8 mouse cellular contexts compared by ENCODE assay signal in the genomic region with DNA sequence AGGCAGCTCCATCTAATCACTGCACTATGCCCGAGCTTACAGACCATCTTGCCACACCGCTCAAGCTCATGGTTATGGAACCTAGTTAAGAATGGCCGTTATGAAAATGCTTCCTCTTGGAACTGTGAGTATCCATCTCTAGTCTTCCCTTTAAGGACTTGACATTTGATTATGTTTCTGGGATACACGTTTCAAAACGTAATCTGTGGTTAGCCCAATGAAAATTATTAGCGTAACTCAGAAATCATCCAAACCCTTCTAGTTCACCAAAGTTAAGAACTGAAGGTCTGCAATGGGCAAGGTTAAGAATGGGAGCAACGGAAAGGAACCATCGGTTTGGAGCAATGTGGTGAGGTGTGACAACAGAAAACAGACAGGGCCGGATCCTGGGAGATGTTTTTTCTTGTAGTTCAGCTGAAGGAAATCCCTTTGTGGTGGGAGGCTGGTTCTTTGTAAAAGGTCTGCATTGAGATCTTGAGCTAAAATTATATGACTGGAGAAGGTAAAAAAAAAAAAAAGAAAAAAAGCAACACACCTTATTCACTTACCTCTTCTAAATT. TPM values are rescaled to one million over a fixed set of nuclear protein-coding genes. Genes with fewer than 3 reads are reported as not detected.
DNase-seq lines count a peak whose midpoint lies in the region; ATAC-seq and TF ChIP-seq lines count a peak whose summit lies in the region.

No protein-coding gene starts in this region.

- no peak for TF ChIP-seq EP300 in lung, postnatal 0 days (IDR thresholded peaks at IDR 0.05)

- DNase-seq in lung, postnatal 0 days (ENCODE audit: low spot score) = no peak
- no peak for DNase-seq in lung, postnatal 14 days
- no peak for DNase-seq in forebrain, embryonic 10.5 days (ENCODE audit: extremely low spot score, low spot score)
- DNase-seq in limb, embryonic 11.5 days (ENCODE audit: low spot score) = no peak
- no peak for DNase-seq in layer of hippocampus, postnatal 10 days (ENCODE audit: low spot score in 2 of 2)
- DNase-seq in right cerebral cortex, postnatal 25 days = no peak
- no peak for DNase-seq in kidney, adult 9 months

- peak overlapping the region; percentile 82 for H3K9ac ChIP-seq in lung, postnatal 0 days (replicated peaks; ENCODE audit: low read depth)
- H3K9ac ChIP-seq in limb, embryonic 11.5 days (ENCODE audit: low read length) = no peak overlapping the region

- peak overlapping the region; percentile 95 for H3K4me2 ChIP-seq in lung, postnatal 0 days (replicated peaks; ENCODE audit: low read depth, low read length)
- H3K4me2 ChIP-seq in limb, embryonic 11.5 days (ENCODE audit: low read depth, severe bottlenecking) = peak overlapping the region; percentile 97

- H3K4me1 ChIP-seq in lung, postnatal 0 days (ENCODE audit: insufficient read depth, low read depth, low read length) = peaks cover 7% of the 10 kb centered on the region; the same call in 1 of the 2 replicates
- H3K4me1 ChIP-seq in forebrain, embryonic 10.5 days = peaks cover 4% of the 10 kb centered on the region; the same call in 1 of the 2 replicates
- H3K4me1 ChIP-seq in limb, embryonic 11.5 days (ENCODE audit: control insufficient read depth, insufficient read depth, low read length) = no peaks in the 10 kb centered on the region
- peaks cover 6% of the 10 kb centered on the region for H3K4me1 ChIP-seq in small intestine, adult 2 months (ENCODE audit: control insufficient read depth, insufficient read depth, insufficient read length, low read length)

- H3K27me3 ChIP-seq in lung, postnatal 0 days (replicated peaks; ENCODE audit: insufficient read depth, low read length) = no peaks in the 10 kb centered on the region
- peaks cover 17% of the 10 kb centered on the region for H3K27me3 ChIP-seq in forebrain, embryonic 10.5 days (ENCODE audit: poor library complexity, severe bottlenecking)
- H3K27me3 ChIP-seq in limb, embryonic 11.5 days (ENCODE audit: control insufficient read depth, insufficient read depth, low read length) = no peaks in the 10 kb centered on the region
- no peaks in the 10 kb centered on the region for H3K27me3 ChIP-seq in small intestine, adult 2 months (ENCODE audit: control insufficient read depth, insufficient read depth, low read length)

- no peak for TF ChIP-seq POLR2A in small intestine, adult 2 months (IDR thresholded peaks at IDR 0.05; ENCODE audit: low read depth, low read length)

- no peaks in the 10 kb centered on the region for H3K36me3 ChIP-seq in lung, postnatal 0 days (ENCODE audit: insufficient read depth, low read length)
- no peaks in the 10 kb centered on the region for H3K36me3 ChIP-seq in forebrain, embryonic 10.5 days (replicated peaks)
- no peaks in the 10 kb centered on the region for H3K36me3 ChIP-seq in limb, embryonic 11.5 days (ENCODE audit: control insufficient read depth, insufficient read depth, low read length)
- no peaks in the 10 kb centered on the region for H3K36me3 ChIP-seq in small intestine, adult 2 months (ENCODE audit: control insufficient read depth, insufficient read depth, low read length)

- 25% methylated on average over 9 of the region's 9 CpGs for WGBS in lung, postnatal 0 days
- WGBS in forebrain, embryonic 10.5 days = 51% methylated on average over 9 of the region's 9 CpGs
- 49% methylated on average over 9 of the region's 9 CpGs for WGBS in limb, embryonic 11.5 days
- 13% methylated on average over 9 of the region's 9 CpGs for WGBS in small intestine, adult 2 months

- no peak for ATAC-seq in lung, postnatal 0 days
- ATAC-seq in limb, embryonic 11.5 days (ENCODE audit: insufficient number of reproducible peaks, low FRiP score, low TSS enrichment, low read depth) = no peak

- TF ChIP-seq CTCF in lung, postnatal 0 days (IDR thresholded peaks at IDR 0.05) = no peak
- no peak for TF ChIP-seq CTCF in small intestine, adult 2 months (IDR thresholded peaks at IDR 0.05; ENCODE audit: extremely low read depth, insufficient read length, insufficient replicate concordance, low read depth, low read length)

- no peaks in the 10 kb centered on the region for H3K9me3 ChIP-seq in lung, postnatal 0 days (ENCODE audit: low read length)
- no peaks in the 10 kb centered on the region for H3K9me3 ChIP-seq in forebrain, embryonic 10.5 days
- no peaks in the 10 kb centered on the region for H3K9me3 ChIP-seq in limb, embryonic 11.5 days (ENCODE audit: control insufficient read depth, low read length)

- no peak overlapping the region for H3K27ac ChIP-seq in lung, postnatal 0 days (ENCODE audit: low read length)
- no peak overlapping the region for H3K27ac ChIP-seq in forebrain, embryonic 10.5 days
- H3K27ac ChIP-seq in limb, embryonic 11.5 days (replicated peaks; ENCODE audit: low read depth, low read length) = no peak overlapping the region
- H3K27ac ChIP-seq in small intestine, adult 2 months (ENCODE audit: insufficient read depth, low read depth, low read length) = peak overlapping the region; percentile 57; the same call in 1 of the 2 replicates

- peak overlapping the region; percentile 90 for H3K4me3 ChIP-seq in lung, postnatal 0 days (ENCODE audit: low read depth, low read length)
- peak overlapping the region; percentile 88 for H3K4me3 ChIP-seq in forebrain, embryonic 10.5 days
- H3K4me3 ChIP-seq in limb, embryonic 11.5 days (ENCODE audit: low read depth, low read length) = peak overlapping the region; percentile 82
- no peak overlapping the region; the same call in 1 of the 2 replicates for H3K4me3 ChIP-seq in small intestine, adult 2 months (ENCODE audit: low read depth, low read length)

RNA-seq across cellular contexts. Expression of a gene that starts 1.2 kb away (rescaled TPM):
- 17.4 and 20.1 TPM in 2 replicates for polyA plus RNA-seq in lung, postnatal 0 days (2015; fragmentation: Nextera tagmentation; extraction: Ambion mirVana)
- polyA plus RNA-seq in forebrain, embryonic 10.5 days (2016; fragmentation: Nextera tagmentation; extraction: Ambion mirVana) = 6.5 and 6.9 TPM in 2 replicates
- polyA plus RNA-seq in limb, embryonic 11.5 days (2014; fragmentation: Nextera tagmentation; extraction: Ambion mirVana) = 6.9 and 7.0 TPM in 2 replicates
- polyA plus RNA-seq in small intestine, adult 2 months (2012; rRNA removed) = 17.6 and 23.0 TPM in 2 replicates
- total RNA-seq in layer of hippocampus, postnatal 10 days (2021) = 10 to 100 TPM; 41.5 to 42.6 TPM
